Mouse (Mus musculus): ENCODE measurements around the gene Derl2.
A peak's percentile ranks its signal among the peaks of the same experiment; 100 is the strongest.

Gene Derl2

DNA sequence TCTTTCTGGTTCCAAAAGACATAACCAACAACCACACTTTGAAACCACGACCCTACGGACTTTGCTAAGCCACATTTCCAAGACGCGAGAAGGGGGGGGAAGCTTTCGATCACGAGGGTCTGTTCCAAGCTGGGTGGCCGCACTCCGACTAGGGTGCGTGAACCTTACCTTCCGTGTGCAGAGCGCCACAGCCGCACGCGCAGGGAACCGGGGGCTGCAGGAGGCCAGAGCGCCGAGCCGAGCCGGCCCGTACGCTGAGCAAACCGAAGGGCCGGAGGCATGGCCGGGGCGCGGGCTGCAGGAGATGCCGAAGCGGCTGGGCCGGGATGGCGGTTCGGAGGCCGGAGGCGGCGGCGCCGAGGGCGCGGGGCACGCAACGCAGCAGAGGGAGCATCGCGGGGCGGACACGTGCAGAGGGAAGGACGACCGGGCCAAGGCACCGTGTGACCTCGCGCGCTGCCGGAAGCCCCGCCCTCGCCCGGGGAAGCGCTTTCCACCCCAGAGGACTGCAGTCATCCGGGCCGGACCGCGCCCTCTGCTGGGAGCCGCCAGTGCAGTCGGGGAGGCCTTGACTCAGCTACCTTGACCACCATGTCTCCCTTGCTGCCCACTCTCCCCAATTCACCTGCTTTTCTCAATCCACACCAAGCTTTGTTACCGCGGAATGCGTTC lies 36.9 kb downstream of the Derl2 start, which contains the start of gene C1qbp:
Gene C1qbp, minus strand, starts transcription at position 470 of the 672 bp plus-strand sequence.
- DNase-seq (ENCODE audit: extremely low read depth, low read depth, low spot score): no peak

DNA sequence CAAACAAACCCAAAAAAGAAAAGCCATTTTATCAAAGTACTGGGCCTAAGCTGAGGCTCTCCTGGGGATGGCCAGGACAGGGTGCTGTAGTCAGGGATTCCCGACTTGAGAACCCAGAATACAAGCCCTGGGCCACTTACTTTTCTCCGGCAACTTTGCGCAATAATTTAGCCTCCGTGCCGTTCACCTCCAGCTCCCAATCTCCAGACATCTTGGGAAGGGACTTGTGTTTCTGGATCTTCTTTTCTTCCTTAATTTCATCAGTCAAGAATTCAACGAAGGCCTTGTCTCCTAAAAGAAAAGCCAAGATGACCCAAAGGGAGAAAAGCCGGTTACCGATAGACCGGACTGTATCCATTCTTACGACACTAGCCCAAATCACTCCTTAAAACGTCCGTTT lies 37.6 kb downstream of the Derl2 start:
- no peak for DNase-seq (ENCODE audit: extremely low read depth, low read depth, low spot score)

DNA sequence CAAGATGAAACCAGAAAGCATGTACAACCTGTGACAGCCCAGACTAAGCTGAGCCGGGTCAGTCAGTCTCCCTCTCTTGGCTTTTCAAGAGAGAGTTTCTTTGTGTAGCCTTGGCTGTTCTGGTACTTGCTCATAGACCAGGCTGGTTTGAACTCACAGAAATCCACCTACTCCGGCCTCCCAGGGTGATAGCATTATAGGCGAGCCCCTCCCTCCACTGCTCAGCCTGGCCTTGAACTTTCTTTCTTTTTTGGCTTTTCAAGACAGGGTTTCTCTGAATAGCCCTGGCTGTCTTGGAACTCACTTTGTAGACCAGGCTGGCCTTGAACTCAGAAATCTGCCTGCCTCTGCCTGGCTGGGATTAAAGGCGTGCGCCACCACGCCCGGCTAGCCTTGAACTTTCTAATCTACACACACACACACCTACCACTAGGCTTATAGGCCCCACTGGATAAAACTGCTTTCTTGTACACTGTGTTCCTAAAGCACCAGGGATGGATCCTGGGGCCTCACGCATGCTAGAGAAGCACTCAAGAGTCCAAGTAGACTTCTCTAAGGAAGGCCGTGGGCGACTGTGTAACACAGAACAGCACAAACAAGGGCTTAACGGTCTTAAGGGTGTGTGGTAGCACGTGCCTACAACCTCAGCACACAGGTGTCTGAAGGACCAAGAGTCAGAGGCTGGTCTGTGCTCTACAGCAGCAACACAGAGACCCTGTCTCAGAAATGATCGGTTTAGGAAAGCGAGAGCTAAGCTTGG lies 38.7 kb downstream of the Derl2 start:
- no peak for DNase-seq (ENCODE audit: extremely low read depth, low read depth, low spot score)

DNA sequence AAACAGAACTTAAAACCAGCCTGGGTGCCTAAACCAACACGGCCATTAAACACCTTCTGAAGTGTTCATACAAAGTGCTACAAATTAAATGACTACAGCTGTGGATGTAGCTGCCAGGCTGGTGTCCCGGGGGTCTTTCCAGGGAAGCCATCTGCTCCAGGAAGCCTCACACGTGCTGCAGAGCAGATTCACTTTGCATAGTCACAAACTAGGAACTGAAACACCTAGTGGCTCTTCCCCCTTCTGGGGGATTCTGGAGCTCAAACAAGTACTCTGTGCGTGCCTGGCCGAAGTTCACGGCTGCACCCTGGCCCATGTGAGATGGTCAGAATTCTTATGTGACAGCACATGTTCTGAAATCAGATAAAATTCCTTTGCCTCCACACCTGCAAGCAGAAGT lies 39.4 kb downstream of the Derl2 start:
- no peak for DNase-seq (ENCODE audit: extremely low read depth, low read depth, low spot score)

DNA sequence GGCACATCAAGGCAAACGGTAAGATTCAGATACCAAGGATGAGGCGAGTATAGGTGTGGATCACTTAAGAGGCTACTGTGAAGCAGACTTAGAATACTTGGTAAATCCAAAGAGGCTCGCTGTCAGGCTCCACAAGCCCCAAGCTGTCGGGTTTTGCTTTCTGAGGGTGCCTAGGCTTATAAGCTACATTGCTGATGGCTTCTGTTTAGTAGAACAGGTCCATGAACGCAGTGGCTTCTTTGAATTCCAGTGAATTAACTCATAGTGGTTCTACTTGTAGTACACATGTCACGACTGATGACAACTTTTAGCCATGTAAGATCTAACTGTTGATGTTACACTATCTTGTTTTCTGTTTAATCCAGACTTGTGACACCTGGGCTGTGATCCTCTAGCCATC lies 42.3 kb downstream of the Derl2 start:
- no peak for DNase-seq (ENCODE audit: extremely low read depth, low read depth, low spot score)

DNA sequence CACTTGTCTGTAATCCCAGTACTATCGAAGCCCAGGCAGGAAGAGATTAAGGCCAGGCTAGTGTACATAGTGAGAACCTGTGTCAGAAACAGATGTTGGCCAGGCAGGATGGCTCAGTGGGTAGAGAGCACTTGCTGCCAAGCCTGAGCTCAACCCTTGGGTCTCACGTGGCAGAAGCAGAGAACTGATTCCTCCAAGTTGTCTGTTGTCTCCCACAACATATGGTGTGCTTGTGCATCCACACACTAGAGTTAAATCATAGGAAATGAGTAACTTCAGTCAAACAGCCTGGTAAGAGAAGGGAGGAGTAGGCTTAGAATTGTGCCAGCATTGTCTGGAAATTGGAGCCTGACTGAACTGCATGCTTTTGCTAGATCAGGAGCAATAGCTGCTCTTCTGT lies 44.4 kb downstream of the Derl2 start:
- DNase-seq (ENCODE audit: extremely low read depth, low read depth, low spot score): no peak

DNA sequence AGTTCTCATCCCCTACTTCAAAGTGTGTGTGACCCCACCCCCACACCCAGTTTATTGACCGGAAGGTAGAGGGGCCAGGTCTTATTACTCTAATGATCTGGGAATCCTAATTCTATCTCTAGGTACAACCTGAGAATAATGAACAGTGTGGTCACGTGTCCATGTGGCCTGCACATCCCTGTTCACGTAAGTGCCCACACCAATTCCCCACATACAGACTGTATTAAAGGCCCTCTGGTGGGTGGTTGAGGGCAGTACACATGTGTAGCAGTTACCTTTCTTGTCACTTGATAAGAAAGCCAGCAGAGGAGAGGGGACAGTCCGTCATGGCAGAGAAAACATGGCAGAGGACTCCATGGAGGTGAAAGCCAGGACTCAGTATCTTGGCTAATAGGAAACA lies 45.7 kb downstream of the Derl2 start:
- no peak for DNase-seq (ENCODE audit: extremely low read depth, low read depth, low spot score)

DNA sequence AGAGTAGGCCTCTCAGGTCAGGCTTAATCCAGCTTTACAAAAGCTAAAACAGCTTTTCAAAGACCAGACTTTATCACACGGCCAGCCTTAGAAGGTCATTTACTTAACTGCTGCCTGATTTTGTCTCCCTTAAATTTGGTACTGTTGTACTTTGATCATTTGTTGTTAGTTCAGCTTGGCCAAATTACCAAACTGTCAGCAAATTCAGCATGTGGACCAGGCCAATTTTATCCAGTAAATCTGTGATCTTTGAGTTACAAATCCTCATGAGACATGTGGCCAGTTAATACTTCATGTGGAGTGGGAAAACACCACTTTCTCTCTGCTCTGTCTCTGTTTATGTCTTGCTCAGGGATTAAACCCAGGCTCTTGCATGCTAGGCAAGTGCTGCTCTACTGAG lies 47.1 kb downstream of the Derl2 start:
- no peak for DNase-seq (ENCODE audit: extremely low read depth, low read depth, low spot score)

DNA sequence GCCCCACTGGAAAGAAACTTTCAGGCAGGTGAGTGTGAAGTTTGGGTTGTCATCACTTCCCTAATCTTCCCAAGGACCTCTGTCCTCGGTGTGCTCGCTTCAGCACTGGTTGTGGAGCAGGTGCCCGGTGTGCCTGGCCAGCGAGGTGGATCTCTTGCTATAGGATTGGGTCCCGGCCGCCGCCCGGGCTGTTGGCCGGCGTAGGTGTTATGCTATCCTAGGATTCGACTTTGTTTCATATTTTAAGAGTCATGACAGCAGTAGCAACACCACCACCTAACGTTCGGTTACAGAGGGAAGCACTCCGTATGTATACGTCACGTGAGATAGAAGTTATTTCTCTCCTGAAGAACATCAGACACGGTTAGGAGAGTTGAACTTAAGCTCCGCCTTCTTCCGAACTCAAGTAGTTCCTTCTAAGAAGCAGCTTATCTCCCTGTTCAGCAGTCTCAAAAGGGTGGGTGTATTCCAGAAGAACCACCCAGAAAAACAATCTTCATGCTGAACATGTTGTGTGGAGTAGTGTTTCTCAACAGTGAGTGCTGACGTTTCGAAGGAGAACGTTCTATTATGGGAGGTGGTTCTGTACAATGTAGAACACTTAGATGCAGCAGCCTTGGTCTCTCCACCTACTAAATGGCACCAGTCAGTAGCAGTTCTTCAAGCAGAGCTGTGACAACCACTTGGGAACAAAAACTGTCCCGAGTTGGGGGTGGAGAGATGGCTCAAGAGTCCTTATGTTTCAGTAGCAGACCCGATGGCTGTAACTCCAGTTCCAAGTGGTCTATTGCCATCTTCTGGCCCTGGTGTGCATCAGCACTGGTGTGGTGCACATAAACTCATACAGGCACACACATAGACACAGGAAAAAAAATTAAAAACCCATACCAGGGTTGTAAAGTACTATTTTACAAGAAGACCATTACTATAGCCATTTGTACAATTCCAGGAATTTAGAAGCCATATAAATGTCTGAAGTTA lies 48.8 kb downstream of the Derl2 start:
- DNase-seq (ENCODE audit: extremely low read depth, low read depth, low spot score): no peak

DNA sequence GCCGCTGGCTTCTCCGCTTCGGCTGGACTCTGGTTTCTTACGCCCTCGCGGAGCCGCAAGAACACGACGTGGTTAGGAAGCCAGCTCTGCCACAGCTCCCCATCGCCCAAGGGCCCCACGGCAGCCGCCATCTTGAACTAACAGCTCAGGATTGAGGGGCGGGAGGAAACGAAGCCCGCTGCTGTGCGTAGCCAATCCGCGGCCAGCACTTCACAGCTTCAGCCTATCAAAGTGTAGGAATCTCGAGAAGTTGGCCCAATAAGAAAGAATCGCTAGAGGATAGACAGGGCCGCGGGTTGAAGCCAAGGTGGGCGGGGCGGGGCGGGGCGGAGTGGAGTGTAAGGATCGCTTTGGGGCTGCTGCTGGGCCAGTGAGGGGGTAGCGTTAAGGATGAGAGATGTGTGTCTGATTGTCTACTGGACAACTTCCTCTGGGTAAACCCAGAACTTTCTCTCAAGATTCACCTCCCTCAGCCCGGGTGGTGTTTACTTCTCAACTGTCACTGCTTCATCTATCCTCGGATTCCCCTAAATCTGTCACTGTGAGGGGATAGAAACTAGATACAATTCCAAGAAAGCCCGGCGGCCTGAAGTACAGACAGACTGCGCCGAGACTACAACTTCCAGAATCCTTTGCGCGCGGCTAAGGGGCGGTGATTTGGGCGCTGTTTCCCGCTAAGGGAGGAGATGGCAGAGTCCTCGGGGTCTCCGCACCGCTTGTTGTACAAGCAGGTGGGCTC lies 49.7 kb downstream of the Derl2 start, which contains the start of the genes Nup88 and Rpain:
Gene Nup88, minus strand, starts transcription at position 153 of the 739 bp plus-strand sequence.
Gene Rpain, plus strand, starts transcription at position 393 of the 739 bp plus-strand sequence.
- DNase-seq (ENCODE audit: extremely low read depth, low read depth, low spot score): peak; percentile 80

DNA sequence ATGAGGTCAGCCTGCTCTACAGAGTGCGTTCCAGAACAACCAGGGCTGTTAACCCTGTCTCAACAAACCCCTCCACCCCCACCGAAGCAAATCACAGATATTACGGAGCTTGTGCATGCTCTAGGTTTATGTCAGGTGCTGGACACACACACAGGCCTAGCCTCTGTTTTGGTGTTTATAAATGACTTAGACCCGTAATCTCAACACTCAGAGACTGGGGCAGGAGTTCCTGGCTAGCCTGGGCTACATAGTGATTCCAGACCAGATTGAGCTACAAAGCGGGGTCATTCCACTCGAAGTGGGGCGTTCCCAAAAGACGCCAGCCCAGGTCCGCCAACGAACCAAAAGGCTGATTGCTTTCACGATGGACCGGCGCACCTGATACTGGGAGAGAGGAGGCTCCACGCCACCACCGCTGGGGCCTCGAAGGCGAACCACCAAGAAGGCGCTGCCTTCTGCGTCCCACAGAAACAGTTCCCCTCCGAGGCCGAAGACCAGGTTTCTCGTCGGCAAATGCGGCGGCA lies 50.3 kb downstream of the Derl2 start:
- no peak for DNase-seq (ENCODE audit: extremely low read depth, low read depth, low spot score)

DNA sequence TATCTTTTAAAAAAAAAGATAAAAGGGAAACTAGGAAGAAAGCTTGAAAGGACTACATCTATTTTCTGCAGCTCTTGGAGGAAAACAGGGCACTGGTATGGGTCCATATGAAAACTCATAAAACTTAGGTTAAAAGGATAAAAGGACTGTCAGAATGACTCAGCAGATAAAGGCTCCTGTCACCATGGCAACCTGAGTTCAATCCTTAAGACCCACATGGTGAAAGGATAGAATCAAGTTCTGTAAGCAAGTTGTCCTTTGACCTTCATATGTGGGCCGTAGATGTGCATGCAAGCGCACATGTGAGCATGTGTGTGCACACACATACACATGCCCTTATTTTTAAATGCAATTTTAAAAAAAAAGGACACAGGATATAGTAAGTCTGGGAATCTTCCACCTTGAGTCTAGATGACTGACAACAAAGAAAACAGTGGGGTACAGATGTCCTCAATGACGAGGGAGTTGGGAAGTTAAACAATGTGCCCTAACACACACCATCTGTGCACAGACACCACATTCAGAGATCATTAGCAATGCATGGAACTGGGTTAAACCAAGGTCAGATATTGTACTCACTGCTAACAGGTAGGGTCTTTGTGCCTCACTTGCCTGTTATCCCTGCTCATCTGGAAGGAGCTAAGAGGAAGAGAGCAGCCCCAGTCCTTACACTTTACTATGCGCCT lies 55.3 kb downstream of the Derl2 start:
- no peak for DNase-seq (ENCODE audit: extremely low read depth, low read depth, low spot score)

DNA sequence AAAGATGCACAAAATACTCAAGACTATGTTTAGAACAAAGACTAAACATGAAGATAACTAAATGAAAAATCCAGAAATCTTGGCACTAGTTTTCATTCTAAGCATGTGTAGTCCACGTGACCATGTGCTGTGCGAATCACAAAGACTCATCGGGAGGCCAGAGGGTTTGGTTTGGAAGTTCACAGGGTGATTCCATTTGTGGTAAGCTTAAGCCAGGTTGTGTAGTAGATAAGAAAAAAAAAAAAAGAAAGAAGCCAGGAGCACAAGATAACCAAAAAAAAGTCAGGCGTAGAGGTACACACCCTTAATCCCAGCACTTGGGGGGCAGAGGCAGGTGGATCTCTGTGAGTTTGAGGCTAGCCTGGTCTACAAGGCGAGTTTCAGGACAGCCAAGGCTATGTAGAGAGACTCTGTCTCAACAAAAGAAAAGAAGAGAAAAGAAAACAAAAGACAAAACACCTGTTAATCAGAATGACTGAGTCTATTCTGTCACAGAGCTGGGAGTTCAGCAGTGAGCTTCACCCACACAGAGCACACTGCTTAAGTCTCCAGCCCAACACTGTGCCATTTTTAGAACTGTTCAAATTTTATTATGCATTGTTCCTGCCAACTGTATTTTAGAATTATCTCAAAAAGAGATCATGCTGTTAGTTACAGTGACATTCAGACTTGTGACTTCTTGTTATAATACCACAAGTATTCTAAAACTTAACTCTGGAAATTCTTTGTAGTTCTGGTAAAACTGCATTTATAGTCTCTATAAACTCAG lies 58.7 kb downstream of the Derl2 start:
- DNase-seq (ENCODE audit: extremely low read depth, low read depth, low spot score): no peak

All from fat pad, adult 2 months (tissue).